Mouse (Mus musculus): ENCODE results near the gene B230118H07Rik.

DNA sequence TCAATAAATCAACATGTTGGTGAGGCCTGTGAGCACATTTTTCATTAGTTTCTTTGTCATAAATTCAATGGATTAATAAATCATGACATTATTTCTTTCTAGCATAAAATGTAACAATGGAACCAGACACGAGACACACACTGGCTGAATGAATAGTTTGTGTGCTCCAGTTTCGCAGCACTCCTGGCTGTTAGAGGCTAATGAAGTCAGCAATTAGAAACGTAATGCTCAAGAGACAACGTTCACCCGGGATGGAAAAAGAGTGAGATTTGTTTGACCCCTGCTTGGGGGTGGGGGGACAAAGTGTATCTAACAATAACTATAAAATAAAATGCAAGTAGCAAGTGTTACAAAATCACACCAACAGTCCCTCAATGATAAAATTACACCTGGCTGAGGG is 95.5 kb downstream of the B230118H07Rik start:
- TF ChIP-seq CTCF (IDR thresholded peaks at IDR 0.05; ENCODE audit: low read depth, low read length) (no peak), POLR2AphosphoS5 (IDR thresholded peaks at IDR 0.05; ENCODE audit: insufficient replicate concordance, low read depth, low read length) (no peak)

All from G1E (cell line).